Mouse (Mus musculus): Measurements from ENCODE around the gene Sdhb.

Gene Sdhb

GRCm38 (mm10) chr4:141010941-141011429, 50.0 kb downstream of the Sdhb start:
- DNase-seq (ENCODE audit: low read depth in 2 of 2, low spot score in 2 of 2): no peak

GRCm38 (mm10) chr4:141011556-141012328, 50.7 kb downstream of the Sdhb start:
- DNase-seq (ENCODE audit: low read depth in 2 of 2, low spot score in 2 of 2): no peak

- no peak for DNase-seq (ENCODE audit: low read depth in 2 of 2, low spot score in 2 of 2)
Measured at GRCm38 (mm10) chr4:141012558-141012957, 51.6 kb downstream of the Sdhb start.

GRCm38 (mm10) chr4:141014114-141014513, 53.1 kb downstream of the Sdhb start:
- DNase-seq (ENCODE audit: low read depth in 2 of 2, low spot score in 2 of 2): no peak

GRCm38 (mm10) chr4:141014856-141015255, 53.9 kb downstream of the Sdhb start:
- DNase-seq (ENCODE audit: low read depth in 2 of 2, low spot score in 2 of 2): no peak

- no peak for DNase-seq (ENCODE audit: low read depth in 2 of 2, low spot score in 2 of 2)
Measured at GRCm38 (mm10) chr4:141015356-141015755, 54.4 kb downstream of the Sdhb start.

GRCm38 (mm10) chr4:141016311-141016710, 55.3 kb downstream of the Sdhb start:
- DNase-seq (ENCODE audit: low read depth in 2 of 2, low spot score in 2 of 2): no peak

GRCm38 (mm10) chr4:141017657-141018436, 56.8 kb downstream of the Sdhb start:
- no peak for DNase-seq (ENCODE audit: low read depth in 2 of 2, low spot score in 2 of 2)

DNA sequence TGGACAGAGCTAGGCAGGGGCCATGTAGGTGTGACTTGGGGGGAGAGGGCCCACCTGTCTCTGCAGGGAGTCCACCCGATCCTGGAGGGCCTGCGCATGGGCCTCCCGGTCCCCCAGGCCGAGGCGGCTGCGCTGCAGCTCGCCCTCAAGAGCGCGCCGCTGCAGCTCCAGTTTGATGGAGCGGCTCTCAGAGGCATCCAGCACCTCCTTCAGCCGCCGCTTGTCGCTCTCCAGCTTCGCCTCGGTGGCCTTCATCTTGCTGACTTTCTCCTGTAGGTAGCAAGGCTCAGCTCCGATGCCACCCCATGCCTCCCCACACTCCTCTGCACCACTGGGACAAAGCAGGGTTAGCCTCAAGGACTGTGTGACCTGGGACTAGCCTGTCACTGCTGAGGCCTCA, 59.2 kb downstream of the Sdhb start:
- DNase-seq (ENCODE audit: low read depth in 2 of 2, low spot score in 2 of 2): no peak

- no peak for DNase-seq (ENCODE audit: low read depth in 2 of 2, low spot score in 2 of 2)
Measured at GRCm38 (mm10) chr4:141020811-141021613, 60.0 kb downstream of the Sdhb start.

GRCm38 (mm10) chr4:141021614-141021929, 60.6 kb downstream of the Sdhb start:
- DNase-seq (ENCODE audit: low read depth in 2 of 2, low spot score in 2 of 2): no peak

DNA sequence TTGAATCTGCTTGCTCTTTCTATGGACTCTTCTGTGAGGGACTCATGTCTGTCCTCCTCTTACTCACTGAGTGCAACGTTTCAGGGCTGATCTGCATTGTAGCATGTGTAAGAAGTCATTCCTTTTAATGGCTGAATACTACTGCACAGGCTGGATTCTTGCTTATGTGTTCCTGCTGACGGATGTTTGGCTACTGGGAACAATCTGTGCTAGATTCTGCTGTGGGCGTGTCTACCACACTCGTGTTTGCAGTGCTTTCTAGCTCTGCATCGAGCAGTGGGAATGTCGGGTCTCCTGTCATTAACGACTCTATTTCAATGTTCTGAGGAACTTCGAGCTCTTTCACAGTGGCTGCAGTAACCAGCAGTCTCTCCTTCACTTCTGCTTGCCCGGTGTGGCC, 63.0 kb downstream of the Sdhb start:
- no peak for DNase-seq (ENCODE audit: low read depth in 2 of 2, low spot score in 2 of 2)

DNA sequence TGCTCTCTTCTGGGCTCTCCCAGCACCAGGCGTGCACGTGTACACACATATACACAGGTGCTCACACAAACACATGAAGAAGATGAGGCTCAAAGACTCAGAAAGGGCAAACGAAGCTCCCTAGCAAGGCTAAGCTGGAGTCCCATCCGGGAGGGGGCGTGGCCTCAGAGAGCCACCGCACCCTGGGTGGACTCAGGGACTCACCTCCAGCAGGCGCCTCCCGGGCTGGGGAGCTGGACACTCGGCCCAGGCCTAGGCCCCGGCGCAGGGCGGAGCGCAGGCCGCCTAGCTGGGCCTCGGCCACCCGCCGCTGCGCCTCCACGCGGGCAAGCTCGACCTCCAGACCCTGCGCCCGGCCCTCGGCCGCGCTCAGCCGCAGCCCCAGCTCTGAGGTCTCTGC, 64.0 kb downstream of the Sdhb start:
- DNase-seq (ENCODE audit: low read depth in 2 of 2, low spot score in 2 of 2): no peak
